Mouse (Mus musculus) left cerebral cortex, postnatal 36 days (tissue): ENCODE data around the gene Phb. TPM values are rescaled to one million over a fixed set of nuclear protein-coding genes. Genes with fewer than 3 reads are reported as not detected.
A peak's percentile ranks its signal among the peaks of the same experiment; 100 is the strongest.

Experiments used
- DNase-seq, 2 experiments: peaks; one replicate each; pipeline ENCODE4 v3.0.0; 2021 to 2022; ENCODE audit warnings: low spot score in 2 of 2, mixed read lengths in 1 of 2
- intact Hi-C: fragments of 180-260 bp; cut with DNase I; formaldehyde crosslinking; loops from one replicate; pipeline ENCODE4 v1.15.1; 2025
- total RNA-seq, 2 experiments: library from RNA; stranded (reverse); gene quantifications; 2 replicates each; pipeline ENCODE4 v1.2.3; 2021

The Phb gene
- total RNA-seq, 2 experiments from 2014 or later: 67.1 to 85.8 TPM

DNA sequence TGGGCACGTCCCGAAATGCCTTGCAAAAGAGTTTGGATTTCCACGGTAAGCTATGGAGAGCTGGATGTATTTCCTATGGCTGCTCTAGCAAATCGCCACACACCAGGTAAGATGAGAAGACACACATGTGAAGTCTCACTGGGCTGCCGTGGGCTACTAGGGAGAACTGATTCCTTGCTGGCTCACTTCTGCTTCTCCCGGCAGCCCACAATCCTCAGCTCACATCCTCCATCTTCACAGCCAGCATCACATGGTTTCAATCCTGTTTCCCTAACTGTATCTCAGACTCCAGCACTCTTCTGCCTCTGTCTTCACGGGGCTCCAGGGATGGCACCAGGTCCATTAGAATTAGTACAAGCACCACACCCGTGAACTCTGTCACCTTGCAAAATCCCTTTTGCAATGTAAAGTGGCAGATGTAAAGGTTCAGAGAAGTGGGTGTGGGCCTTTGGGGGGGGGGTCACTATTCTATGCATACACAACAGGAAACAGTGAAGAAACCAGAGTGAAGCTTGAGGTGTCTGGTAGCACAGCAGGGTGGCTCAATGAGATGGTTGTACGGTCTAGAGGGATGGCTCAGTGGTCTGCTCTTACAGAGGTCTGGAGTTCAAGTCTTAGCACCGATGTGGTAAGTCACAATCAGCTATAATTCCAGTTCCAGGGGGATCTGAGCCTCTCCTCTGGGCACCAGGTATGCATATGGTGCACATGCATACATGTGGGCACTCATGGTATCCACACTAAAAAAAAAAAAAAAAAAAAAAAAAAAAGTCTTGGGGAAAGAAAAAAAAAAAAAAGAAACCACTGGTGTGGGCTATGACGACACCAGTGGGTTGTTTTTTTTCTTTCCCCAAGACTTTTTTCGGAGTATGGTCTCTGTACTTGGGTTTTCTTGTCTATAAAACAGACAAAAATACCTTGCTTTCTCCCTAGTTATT lies 37.5 kb downstream of the Phb start:
- no peak for DNase-seq
- intact Hi-C loops: no loop called here

DNA sequence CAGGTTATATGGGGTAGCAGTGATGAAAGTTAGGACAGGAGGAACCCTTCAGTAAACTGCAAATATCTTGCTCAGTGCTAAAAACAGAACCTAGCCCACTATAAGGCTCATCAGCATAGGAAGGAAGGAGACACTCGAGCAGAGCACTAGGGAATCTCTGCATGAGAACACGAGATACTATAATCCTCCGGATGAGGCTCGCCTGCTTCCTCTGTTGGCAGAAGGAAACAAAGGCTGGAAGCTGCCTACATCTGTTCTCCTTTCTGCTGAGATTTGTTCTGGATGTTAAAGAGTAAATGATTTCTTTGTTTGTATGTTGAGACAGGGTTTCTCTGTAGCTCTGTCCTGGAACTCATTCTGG lies 38.2 kb downstream of the Phb start:
- intact Hi-C loops: no loop called here
- DNase-seq: peak in 1 of 2 experiments; percentile 15

DNA sequence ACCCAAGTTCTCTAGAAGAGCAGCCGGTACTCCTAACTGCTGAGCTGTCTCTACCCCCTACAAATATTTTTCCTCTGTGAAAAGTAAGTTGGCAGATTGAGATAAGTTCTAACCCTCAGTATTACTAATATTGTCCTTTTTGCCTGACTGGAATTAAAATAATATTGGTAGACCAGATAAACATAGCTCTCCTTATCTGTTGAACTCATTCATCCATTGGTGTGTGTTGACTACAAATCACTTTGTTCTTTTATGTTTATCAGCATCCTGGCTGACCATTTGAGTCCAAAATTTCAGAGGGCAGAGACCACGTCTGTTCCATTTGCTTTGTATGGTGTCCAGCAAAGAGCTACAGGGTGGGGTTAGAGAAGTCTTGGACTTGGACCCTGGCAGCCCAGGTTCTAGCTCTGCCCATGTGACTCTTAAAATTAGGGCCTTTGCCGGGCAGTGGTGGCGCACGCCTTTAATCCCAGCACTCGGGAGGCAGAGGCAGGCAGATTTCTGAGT lies 42.8 kb downstream of the Phb start:
- no peak for DNase-seq
- intact Hi-C loops: no loop called here

DNA sequence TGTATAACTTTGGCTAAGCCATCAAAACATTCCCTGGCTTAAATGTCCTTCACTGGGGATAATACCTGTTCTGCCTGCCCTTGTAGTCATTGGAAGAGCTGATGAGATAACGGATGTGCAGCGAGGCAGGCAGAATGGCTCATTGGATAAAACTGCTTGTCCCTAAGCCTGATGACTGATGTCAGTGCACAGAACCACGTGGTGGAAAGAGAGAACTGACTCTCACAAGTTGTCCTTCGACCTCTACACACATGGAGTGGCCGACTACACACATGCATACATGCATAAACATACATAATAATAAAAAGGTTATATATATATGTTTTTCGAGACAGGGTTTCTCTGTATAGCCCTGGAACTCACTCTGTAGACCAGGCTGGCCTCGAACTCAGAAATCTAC lies 43.7 kb downstream of the Phb start:
- DNase-seq: no peak
- intact Hi-C loops: no loop called here

DNA sequence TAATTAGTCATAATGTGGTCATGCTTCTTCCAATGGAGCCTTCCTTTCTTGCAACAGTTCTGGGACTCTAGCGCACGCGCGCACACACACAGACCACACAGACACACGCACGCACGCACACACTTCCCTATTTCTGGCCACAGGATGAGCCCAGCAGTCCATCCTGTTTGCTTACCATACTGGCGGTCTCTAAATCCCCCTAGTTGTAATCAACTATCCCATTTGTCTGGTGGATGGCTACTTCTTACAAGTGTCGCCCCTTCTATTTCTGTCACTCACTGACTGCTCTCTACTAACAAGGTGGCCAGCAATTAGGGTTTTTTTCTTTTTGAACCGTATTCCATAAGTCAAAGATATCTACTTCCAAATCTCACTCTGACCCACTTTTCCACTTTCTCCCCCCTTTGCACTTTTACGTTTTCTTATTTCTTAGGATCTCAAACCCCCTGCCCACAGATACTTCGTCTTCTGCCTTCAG lies 45.4 kb downstream of the Phb start:
- intact Hi-C loops: no loop called here
- DNase-seq: peak; percentile 14 to 16

DNA sequence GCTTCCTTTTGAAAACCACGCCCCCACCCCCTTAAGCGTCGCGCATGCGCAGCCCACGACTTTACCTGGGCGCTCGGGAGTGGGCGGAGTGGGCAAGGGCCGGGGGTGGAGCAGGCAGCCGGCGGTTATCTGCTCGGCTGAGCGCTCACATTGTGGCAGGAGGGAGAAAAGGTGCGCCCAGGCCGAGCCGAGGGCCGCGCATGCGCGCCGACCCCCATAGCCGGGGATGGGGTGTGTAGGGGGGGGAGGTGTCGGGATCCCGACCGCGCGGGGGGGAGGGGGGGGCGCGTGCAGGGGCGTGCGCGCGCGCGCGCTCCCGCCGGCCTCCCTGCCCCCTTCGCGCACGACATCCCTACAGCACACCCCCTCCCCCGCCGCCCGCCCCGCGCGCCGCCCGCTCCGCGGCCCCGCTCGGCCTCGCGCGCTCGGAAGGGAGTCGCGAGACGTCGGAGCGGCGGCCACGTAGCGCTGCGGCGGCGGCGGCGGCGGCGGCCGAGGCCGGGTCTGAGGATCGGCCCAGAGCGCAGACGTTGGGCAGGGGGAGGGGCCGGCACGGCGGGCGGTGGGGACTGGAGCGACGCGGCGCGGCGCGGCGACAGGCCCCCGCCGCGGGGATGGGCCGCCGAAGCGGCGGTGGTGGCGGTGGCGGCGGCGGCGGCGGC lies 45.9 kb downstream of the Phb start, which contains the start of gene Zfp652:
TSS of gene Zfp652 (plus strand) at position 111 of the 662 bp plus-strand sequence.
- intact Hi-C loops: no loop called here

DNA sequence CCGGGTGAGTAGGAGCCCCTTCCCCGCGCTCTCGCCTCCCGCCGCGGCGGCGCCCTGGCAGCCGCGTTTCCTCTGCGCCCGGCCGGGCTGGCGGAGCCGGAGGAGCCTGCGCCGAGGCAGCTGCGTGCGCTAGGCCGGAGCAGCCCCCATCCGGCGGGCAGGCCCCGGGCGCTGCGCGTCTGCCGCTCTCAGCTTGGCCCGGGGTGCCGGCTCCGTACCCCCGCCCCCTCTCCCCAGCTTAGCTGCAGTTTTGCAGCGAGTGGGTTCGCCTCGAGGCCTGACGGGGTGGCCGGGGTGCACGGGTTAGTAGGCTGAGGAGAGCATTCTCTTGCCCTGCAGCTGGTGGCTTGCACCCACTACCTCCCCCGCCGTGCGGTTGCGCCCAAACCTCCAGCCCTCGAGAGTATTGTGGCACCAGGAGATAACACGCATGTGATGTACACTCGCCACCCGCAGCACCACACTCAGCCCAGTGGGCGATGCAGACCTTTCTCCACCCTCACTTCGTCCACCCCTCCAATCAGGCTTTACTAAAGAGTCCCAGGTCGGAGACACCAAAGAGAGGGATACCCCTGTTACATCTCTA lies 46.6 kb downstream of the Phb start:
- intact Hi-C loops: no loop called here

More for the DNA sequence above, 45.9 kb downstream of the Phb start, which contains the start of gene Zfp652:
- DNase-seq: peak; percentile 77 to 79

GRCm38 (mm10) chr11:95713811-95714241 lies 47.1 kb downstream of the Phb start:
- DNase-seq: no peak
- intact Hi-C loops: no loop called here

More for the DNA sequence above, 46.6 kb downstream of the Phb start:
- peak; percentile 60 to 73 for DNase-seq

GRCm38 (mm10) chr11:95714411-95714810 lies 47.7 kb downstream of the Phb start:
- intact Hi-C loops: no loop called here
- DNase-seq: no peak

- intact Hi-C loops: no loop called here
- DNase-seq: peak in 1 of 2 experiments; percentile 21
Observed at GRCm38 (mm10) chr11:95716136-95716535, 49.4 kb downstream of the Phb start.

DNA sequence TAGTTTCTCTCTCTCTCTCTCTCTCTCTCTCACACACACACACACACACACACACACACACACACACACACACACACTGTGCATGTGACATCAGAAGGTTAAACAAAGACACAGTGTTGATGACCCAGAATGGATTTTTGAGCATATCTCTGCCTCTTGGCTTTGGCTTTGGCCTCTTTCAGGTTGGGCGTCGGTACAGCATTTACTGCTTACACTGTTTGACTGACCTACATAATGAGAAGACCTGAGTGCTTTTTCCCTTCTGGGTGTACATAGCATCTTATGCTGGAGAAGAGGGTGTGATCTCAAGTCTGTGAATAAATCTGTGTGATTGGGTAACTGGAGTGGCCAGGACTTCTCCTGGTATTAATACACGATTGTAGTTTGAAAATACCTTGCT lies 52.6 kb downstream of the Phb start:
- intact Hi-C loops: no loop called here
- no peak for DNase-seq

GRCm38 (mm10) chr11:95723287-95723686 lies 56.5 kb downstream of the Phb start, which contains the start of gene B130006D01Rik:
Gene B130006D01Rik, plus strand, starts transcription at chr11:95723587.
- intact Hi-C loops: no loop called here
- no peak for DNase-seq

GRCm38 (mm10) chr11:95724466-95724865 lies 57.7 kb downstream of the Phb start:
- no peak for DNase-seq
- intact Hi-C loops: no loop called here

DNA sequence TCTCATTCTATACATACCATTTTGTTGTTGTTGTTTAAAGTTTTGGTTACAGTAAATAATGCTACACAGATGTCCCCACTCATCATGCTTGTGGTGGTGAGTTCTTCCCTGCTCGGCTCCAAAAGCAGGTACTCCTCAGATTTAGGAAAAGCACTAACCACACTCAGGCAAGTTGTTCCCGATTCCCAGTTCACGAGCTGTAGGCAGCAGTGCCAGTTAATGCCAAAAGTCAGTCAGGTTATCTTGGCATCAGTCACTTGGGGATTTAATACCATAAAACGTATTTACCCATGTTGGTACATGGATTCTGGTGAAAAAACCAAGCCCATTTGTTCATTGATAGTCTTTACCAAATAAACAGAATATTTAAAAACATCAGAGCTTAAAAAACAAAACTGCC lies 59.4 kb downstream of the Phb start:
- DNase-seq: no peak
- intact Hi-C loops: no loop called here

GRCm38 (mm10) chr11:95727947-95728346 lies 61.2 kb downstream of the Phb start:
- intact Hi-C loops: no loop called here
- DNase-seq: no peak

- DNase-seq: no peak
- intact Hi-C loops: no loop called here
Observed at GRCm38 (mm10) chr11:95728916-95729907, 62.5 kb downstream of the Phb start.
